Mouse (Mus musculus): Measurements from ENCODE around the gene Gng11.

- no peak for TF ChIP-seq GATA1 (IDR thresholded peaks at IDR 0.05; ENCODE audit: borderline replicate concordance, low read length)
- TF ChIP-seq FLI1 (IDR thresholded peaks at IDR 0.05; ENCODE audit: low read length): no peak
Measured at GRCm38 (mm10) chr6:4054387-4054786, 50.7 kb downstream of the Gng11 start.

All from megakaryocyte, embryonic 14.5 days (primary cell).